Mouse (Mus musculus) lung, postnatal 25 days (tissue): ENCODE measurements around the gene Serpinf1.

Experiments
- DNase-seq: peaks from one replicate; pipeline ENCODE4 v3.0.0; 2022; ENCODE audit warnings: low spot score

Serpinf1 gene

DNA sequence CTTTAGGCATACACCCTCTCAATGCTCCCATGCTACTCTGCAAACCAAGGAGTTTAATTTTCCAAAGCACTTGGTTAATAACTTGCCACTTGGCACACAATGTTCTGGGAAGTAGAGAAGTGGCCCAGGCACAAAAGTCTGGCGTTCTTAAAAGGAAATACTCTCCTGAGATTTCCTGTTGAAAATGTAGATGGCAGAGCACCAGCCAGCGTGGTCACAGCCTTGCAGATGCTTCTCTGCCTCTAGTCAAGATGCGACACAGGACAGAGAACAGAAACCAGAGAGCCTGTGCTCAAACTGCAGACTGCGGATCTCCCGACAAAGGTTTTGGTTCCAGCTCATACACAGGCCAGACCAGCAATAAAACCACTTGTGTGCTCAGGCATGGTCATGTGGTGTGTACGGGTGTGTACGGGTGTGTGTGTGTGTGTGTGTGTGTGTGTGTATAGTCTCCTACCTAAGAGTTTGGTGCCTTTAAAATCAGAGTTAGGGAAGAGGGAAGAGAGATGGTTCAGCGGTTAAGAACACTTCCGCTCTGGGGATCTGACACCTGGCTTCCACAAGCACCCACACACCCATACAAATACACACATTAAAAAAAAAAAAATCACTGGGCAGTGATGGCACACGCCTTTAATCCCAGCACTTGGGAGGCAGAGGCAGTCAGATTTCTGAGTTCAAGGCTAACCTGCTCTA, 32.7 kb upstream of the Serpinf1 start:
- DNase-seq, result peak; percentile 74

DNA sequence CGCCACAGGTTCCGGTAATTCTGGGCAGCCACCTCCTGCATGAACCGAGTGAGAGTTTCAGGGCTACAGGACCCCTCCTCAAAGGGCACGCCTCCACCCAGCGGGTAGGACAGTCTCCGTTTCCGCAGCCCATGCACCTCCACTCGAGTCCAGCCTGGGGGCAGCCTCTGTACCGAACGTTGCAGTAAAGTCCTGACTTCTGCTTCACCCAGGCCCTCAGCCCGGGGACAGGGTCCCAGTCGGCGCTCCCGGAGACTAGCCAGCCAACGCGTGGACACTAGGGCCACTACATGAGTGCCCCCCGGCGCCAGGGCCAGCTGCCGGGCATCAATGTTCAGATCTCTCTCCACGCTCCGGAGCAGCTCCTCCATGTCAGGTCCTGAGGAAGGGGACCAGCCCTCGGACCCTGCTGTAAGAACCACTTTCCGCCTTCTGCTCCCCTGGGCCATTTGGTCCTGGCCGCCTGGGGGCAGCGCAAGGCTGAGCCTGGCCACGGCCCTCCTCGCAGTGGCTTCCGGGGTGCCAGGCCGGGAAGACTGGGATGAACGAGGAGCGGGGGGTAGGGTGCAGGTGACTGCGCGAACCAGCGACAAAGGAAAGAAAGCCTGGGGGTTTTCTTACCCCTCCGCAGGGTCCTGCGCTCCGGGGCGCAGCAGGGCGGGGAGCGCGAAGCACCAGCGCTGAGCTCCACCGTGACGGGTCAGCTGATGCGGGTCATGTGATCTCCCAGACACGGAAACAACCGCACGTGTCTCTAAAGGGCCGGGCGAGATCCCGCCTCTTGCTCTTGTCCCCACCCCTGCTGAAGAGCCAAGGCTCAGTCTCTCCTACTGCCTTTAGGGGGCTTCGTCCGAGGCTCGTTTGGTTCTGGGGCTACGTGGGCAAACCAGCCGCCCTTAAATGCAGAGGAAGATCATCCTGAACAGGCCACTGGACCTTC, 31.8 kb upstream of the Serpinf1 start, which contains the start of gene Wdr81:
TSS of gene Wdr81 (minus strand) at position 727 of the 940 bp plus-strand sequence.
- peak; percentile 94 for DNase-seq

- DNase-seq, result no peak
These were observed 30.5 kb upstream of the Serpinf1 start for GRCm38 (mm10) chr11:75452812-75453557.

DNA sequence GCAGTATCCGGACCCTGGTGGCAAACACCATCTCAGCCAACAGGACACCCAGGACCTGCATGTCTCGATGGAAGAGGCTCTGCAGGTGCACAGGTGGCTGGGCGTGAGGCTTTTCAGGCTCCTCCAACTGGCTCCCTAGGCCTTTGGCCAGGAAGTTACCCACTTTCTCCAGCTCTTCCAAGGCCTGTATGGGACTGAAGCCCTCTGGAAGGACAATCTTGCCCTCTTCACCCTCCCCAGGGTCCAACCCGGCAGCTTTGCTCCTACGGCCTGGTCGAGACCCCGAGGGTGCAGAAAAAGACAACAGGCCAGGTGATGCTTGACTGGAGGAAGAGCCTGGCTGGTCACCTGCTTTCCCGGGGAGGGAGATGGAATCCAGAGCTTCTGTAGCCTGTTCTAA, 29.6 kb upstream of the Serpinf1 start:
- no peak for DNase-seq

DNA sequence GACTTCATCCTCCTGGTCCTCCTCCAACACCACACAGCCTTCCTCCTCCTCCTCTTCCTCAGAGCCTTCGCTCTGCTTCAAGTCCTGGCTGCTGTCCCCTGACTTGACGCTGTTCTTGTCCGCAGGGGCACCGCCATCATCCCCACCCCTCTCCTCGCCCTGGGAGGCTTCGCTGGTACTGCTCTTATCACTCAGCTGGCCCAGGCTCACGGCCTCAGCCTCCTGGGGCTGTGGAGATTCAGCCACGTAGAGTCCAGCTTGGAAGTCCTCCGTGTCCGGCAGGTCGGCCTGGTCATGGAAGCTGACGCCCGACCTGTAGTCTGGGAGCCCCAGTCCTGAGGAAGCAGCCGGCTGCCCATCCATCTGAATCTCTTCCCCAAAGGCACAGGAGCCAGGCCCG, 28.4 kb upstream of the Serpinf1 start:
- no peak for DNase-seq

GRCm38 (mm10) chr11:75450304-75450908, 27.9 kb upstream of the Serpinf1 start:
- peak; percentile 49 for DNase-seq

DNA sequence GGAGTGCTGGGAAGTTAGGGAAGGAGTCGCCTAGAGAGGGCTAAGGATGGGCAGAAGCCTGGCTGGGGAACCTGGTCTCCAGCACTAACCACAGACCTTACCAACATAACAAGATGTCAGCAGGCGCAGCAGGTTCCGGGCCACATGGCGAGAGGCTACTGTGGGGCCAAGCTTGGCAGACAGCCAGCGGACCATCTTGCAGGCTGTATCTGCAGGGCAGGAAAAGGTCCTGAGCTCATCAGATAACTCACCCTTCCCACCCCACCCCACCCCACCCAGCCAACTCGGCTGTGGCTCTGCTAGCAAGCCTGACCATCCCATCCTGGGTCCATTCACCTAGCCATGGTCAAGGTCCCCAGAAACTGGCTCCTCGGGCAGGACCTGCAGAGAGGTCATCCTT, 27.2 kb upstream of the Serpinf1 start:
- no peak for DNase-seq

- DNase-seq, result no peak
These were observed 26.1 kb upstream of the Serpinf1 start for GRCm38 (mm10) chr11:75448575-75448974.

GRCm38 (mm10) chr11:75443711-75444110, 21.2 kb upstream of the Serpinf1 start:
- DNase-seq, result no peak

GRCm38 (mm10) chr11:75441601-75442000, 19.1 kb upstream of the Serpinf1 start:
- DNase-seq, result no peak

GRCm38 (mm10) chr11:75441034-75441433, 18.5 kb upstream of the Serpinf1 start:
- no peak for DNase-seq

- DNase-seq, result no peak
These were observed 17.4 kb upstream of the Serpinf1 start for GRCm38 (mm10) chr11:75439951-75440350.

DNA sequence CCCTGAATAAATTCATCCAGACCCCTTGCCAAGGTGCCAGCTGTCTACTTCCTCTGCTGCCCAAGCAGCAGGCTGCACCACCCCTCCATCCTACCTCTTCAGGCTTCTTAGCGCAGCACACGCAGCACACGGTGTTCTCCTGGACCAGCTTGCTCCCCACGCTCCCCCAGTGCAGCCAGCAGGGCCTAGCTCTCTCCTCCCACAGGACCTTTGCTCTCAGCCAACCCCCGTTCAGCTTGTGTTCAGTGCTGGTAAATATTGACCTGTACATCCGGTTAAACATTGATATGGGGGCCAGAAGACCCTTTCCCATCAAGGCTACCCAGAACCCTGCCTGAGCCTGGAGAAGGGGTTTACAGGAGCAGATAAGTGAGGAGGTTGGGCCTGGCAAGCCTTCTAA, 16.9 kb upstream of the Serpinf1 start, which contains the start of gene Serpinf2:
TSS of gene Serpinf2 (minus strand) at position 229 of the 400 bp plus-strand sequence.
- DNase-seq, result no peak

GRCm38 (mm10) chr11:75438804-75439203, 16.3 kb upstream of the Serpinf1 start:
- no peak for DNase-seq

GRCm38 (mm10) chr11:75438194-75438593, 15.7 kb upstream of the Serpinf1 start:
- DNase-seq, result no peak

DNA sequence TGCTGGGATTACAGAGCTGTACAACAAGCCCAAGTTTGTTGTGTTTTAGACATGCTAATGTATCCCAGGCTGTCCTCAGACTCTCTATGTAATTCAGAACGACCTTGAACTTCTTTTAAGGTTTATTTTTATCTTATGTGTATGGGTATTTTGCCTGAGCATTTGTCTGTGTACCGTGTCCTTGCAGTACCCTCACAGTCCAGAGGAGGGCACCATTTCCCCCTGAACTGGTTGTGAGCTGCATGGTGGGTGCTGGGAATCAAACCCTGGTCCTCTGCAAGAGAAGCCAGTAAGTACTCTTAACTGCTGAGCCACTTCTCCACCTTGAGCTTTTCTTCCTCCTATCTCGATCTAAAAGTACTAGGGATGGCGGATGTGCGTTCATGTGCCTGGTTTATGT, 11.6 kb upstream of the Serpinf1 start:
- no peak for DNase-seq

GRCm38 (mm10) chr11:75431307-75431706, 8.8 kb upstream of the Serpinf1 start:
- no peak for DNase-seq

- peak; percentile 56 for DNase-seq
These were observed 6.7 kb upstream of the Serpinf1 start for GRCm38 (mm10) chr11:75429019-75429705.

GRCm38 (mm10) chr11:75424459-75424858, 2.0 kb upstream of the Serpinf1 start:
- no peak for DNase-seq

- no peak for DNase-seq
These were observed 1.5 kb upstream of the Serpinf1 start for GRCm38 (mm10) chr11:75424033-75424432.

GRCm38 (mm10) chr11:75423091-75423490, 590 bp upstream of the Serpinf1 start:
- no peak for DNase-seq
